Mouse (Mus musculus) CH12.LX (cell line): ENCODE measurements at regions not wholly inside any gene's neighbourhood (a gene's known extent, or its start where the extent isn't known, plus 50 kb on each side); places are given as distances from the start of the nearest gene placed in this dataset.

Source experiments
- DNase-seq: peaks from one replicate; pipeline ENCODE4 v3.0.0-alpha.2; 2013; ENCODE audit errors: extremely low read depth
- H3K27ac ChIP-seq: 2 replicates; pipeline ENCODE4 v1.5.1; 2012; ENCODE audit warnings: low read depth, mild to moderate bottlenecking, control low read depth, moderate library complexity; ENCODE audit not compliant: insufficient read depth
- H3K27me3 ChIP-seq: replicated peaks from 2 replicates; pipeline ENCODE3; 2012; ENCODE audit warnings: inconsistent platforms
- H3K36me3 ChIP-seq, 2 experiments: replicated peaks in 1 of 2; 2 replicates each; pipeline versions ENCODE3 to v1.6.1; 2012; ENCODE audit warnings: inconsistent platforms in 1 of 2, low read length in 1 of 2, mild to moderate bottlenecking in 1 of 2, mixed read lengths in 1 of 2, moderate library complexity in 1 of 2; ENCODE audit not compliant: control insufficient read depth in 1 of 2, insufficient read depth in 1 of 2
- H3K4me1 ChIP-seq, 2 experiments: 2 replicates each; pipeline ENCODE4 v1.6.1; 2012; ENCODE audit warnings: inconsistent platforms in 1 of 2, moderate library complexity in 1 of 2; ENCODE audit not compliant: insufficient read depth in 2 of 2, control insufficient read depth in 1 of 2
- H3K4me2 ChIP-seq: 2 replicates; pipeline ENCODE4 v1.6.1; 2012; ENCODE audit warnings: low read depth, mild to moderate bottlenecking, control low read depth; ENCODE audit not compliant: poor library complexity, insufficient read depth, severe bottlenecking
- H3K4me3 ChIP-seq, 3 experiments: fragments of 150-350 bp in 1 of 3; sonication (generic) in 1 of 3; replicated peaks in 1 of 3; 2 replicates each; pipeline versions ENCODE3 to v1.5.1; 2011 to 2012; ENCODE audit warnings: low read depth in 2 of 3, low read length in 2 of 3, mild to moderate bottlenecking in 2 of 3, moderate library complexity in 2 of 3, control low read depth in 1 of 3, improper control_type of control experiment in 1 of 3, inconsistent platforms in 1 of 3, mixed read lengths in 1 of 3; ENCODE audit not compliant: poor library complexity in 1 of 3
- H3K79me2 ChIP-seq: replicated peaks from 2 replicates; pipeline ENCODE4 v1.6.1; 2012; ENCODE audit warnings: mild to moderate bottlenecking, moderate library complexity; ENCODE audit not compliant: control insufficient read depth, poor library complexity, insufficient read depth, severe bottlenecking; ENCODE audit errors: extremely low read depth
- H3K9ac ChIP-seq: 2 replicates; pipeline ENCODE4 v1.6.1; 2012; ENCODE audit warnings: low read depth, mild to moderate bottlenecking, control low read depth, moderate library complexity; ENCODE audit not compliant: insufficient read depth
- H3K9me3 ChIP-seq: replicated peaks from 2 replicates; pipeline ENCODE3; 2012; ENCODE audit warnings: low read length, inconsistent platforms, mixed read lengths
- CHD1 ChIP-seq: IDR thresholded peaks from 2 replicates; pipeline ENCODE4 v1.6.1; 2012; ENCODE audit warnings: low read depth, low read length, improper control_type of control experiment, inconsistent platforms
- CHD2 ChIP-seq: IDR thresholded peaks from 2 replicates; pipeline ENCODE4 v1.6.1; 2011; ENCODE audit warnings: low read length, improper control_type of control experiment
- CTCF ChIP-seq, 2 experiments: IDR thresholded peaks in 1 of 2; conservative IDR thresholded peaks in 1 of 2; 2 replicates each; pipeline ENCODE4 v1.5.1; 2011 to 2012; ENCODE audit warnings: low read depth in 2 of 2, low read length in 2 of 2, improper control_type of control experiment in 1 of 2, inconsistent platforms in 1 of 2, mild to moderate bottlenecking in 1 of 2, moderate library complexity in 1 of 2
- E2F4 ChIP-seq: IDR thresholded peaks from 2 replicates; pipeline ENCODE4 v1.6.1; 2011; ENCODE audit warnings: low read depth, low read length, improper control_type of control experiment; ENCODE audit not compliant: insufficient replicate concordance
- EP300 ChIP-seq: IDR thresholded peaks from 2 replicates; pipeline ENCODE4 v1.6.1; 2011; ENCODE audit warnings: low read length, improper control_type of control experiment
- GABPA ChIP-seq: IDR thresholded peaks from 2 replicates; pipeline ENCODE4 v1.6.1; 2012; ENCODE audit warnings: low read depth, low read length, improper control_type of control experiment, inconsistent platforms; ENCODE audit not compliant: insufficient replicate concordance
- HCFC1 ChIP-seq: IDR thresholded peaks from 2 replicates; pipeline ENCODE4 v1.6.1; 2012; ENCODE audit warnings: low read depth, mild to moderate bottlenecking, inconsistent platforms, low read length, improper control_type of control experiment
- KAT2A ChIP-seq: IDR thresholded peaks from 2 replicates; pipeline ENCODE4 v1.6.1; 2012; ENCODE audit warnings: low read length, improper control_type of control experiment, inconsistent platforms; ENCODE audit not compliant: insufficient replicate concordance
- MAX ChIP-seq: IDR thresholded peaks from 2 replicates; pipeline ENCODE4 v1.6.1; 2011; ENCODE audit warnings: low read length, improper control_type of control experiment
- MXI1 ChIP-seq: IDR thresholded peaks from 2 replicates; pipeline ENCODE4 v1.6.1; 2011; ENCODE audit warnings: mild to moderate bottlenecking, low read depth, low read length, improper control_type of control experiment
- MYC ChIP-seq: IDR thresholded peaks from 2 replicates; pipeline ENCODE4 v1.6.1; 2011; ENCODE audit warnings: low read depth, mild to moderate bottlenecking, improper control_type of control experiment, low read length
- NRF1 ChIP-seq: IDR thresholded peaks from 2 replicates; pipeline ENCODE4 v1.6.1; 2014; ENCODE audit warnings: low read depth, mild to moderate bottlenecking, inconsistent platforms, low read length, improper control_type of control experiment, moderate library complexity
- PAX5 ChIP-seq: IDR thresholded peaks from 2 replicates; pipeline ENCODE4 v1.6.1; 2012; ENCODE audit warnings: low read length, inconsistent platforms, mixed read lengths
- POLR2A ChIP-seq: IDR thresholded peaks from 2 replicates; pipeline ENCODE4 v1.6.1; 2011; ENCODE audit warnings: low read depth, mild to moderate bottlenecking, improper control_type of control experiment, low read length
- RAD21 ChIP-seq: IDR thresholded peaks from 2 replicates; pipeline ENCODE4 v1.6.1; 2011; ENCODE audit warnings: low read depth, mild to moderate bottlenecking, low read length, improper control_type of control experiment, moderate library complexity
- RCOR1 ChIP-seq: conservative IDR thresholded peaks from 2 replicates; pipeline ENCODE4 v1.6.1; 2012; ENCODE audit warnings: low read depth, mild to moderate bottlenecking, inconsistent platforms, low read length, improper control_type of control experiment
- SIN3A ChIP-seq: IDR thresholded peaks from 2 replicates; pipeline ENCODE4 v1.6.1; 2012; ENCODE audit warnings: low read length, improper control_type of control experiment, inconsistent platforms
- UBTF ChIP-seq: IDR thresholded peaks from 2 replicates; pipeline ENCODE4 v1.6.1; 2012; ENCODE audit warnings: low read depth, mild to moderate bottlenecking, inconsistent platforms, low read length, improper control_type of control experiment, moderate library complexity
- USF1 ChIP-seq: IDR thresholded peaks from 2 replicates; pipeline ENCODE4 v1.6.1; 2014; ENCODE audit warnings: low read depth, mild to moderate bottlenecking, inconsistent platforms, low read length, improper control_type of control experiment
- ZC3H11A ChIP-seq: IDR thresholded peaks from 2 replicates; pipeline ENCODE4 v1.6.1; 2012; ENCODE audit warnings: low read depth, mild to moderate bottlenecking, inconsistent platforms, low read length, improper control_type of control experiment
- ZKSCAN1 ChIP-seq: IDR thresholded peaks from 2 replicates; pipeline ENCODE4 v1.6.1; 2012; ENCODE audit warnings: low read depth, inconsistent platforms, low read length, improper control_type of control experiment, borderline replicate concordance
- ZNF384 ChIP-seq: IDR thresholded peaks from 2 replicates; pipeline ENCODE4 v1.6.1; 2012; ENCODE audit warnings: low read depth, low read length, improper control_type of control experiment, inconsistent platforms
- dilution Hi-C: fragments of 300-500 bp; cut with MboI; formaldehyde crosslinking; loops from 2 replicates; pipeline ENCODE4 v1.14.3; 2020; ENCODE audit warnings: low sequenced_read_pairs; ENCODE audit not compliant: extremely low pct_unique_long_range_greater_than_20kb, extremely low pct_ligation_motif_present
- in situ Hi-C: fragments of 300-500 bp; cut with MboI; formaldehyde crosslinking; loops from 3 replicates; pipeline ENCODE4 v1.14.3; 2019; ENCODE audit warnings: low sequenced_read_pairs, low pct_ligation_motif_present, low pct_unique_long_range_greater_than_20kb, mixed read lengths

- Histone ChIP-seq H3K9me3 (peaks cover 23% of the 10 kb centered on the region), H3K4me1 (no peaks in the 10 kb centered on the region), H3K79me2 (no peaks in the 10 kb centered on the region), H3K4me3 (no peak overlapping the region), H3K9ac (no peak overlapping the region), H3K27ac (no peak overlapping the region), H3K36me3 (no peaks in the 10 kb centered on the region), H3K4me2 (no peak overlapping the region), H3K27me3 (no peaks in the 10 kb centered on the region)
- TF ChIP-seq GABPA (no peak), RAD21 (no peak), NRF1 (no peak), MAX (no peak), MXI1 (no peak), ZC3H11A (no peak), HCFC1 (no peak), MYC (no peak), SIN3A (no peak), UBTF (no peak), PAX5 (no peak), KAT2A (no peak), CHD1 (no peak), ZKSCAN1 (no peak), CHD2 (no peak), E2F4 (no peak), CTCF (conservative IDR thresholded peaks at IDR 0.05 in 1 of 2, IDR thresholded peaks at IDR 0.05 in 1 of 2; ENCODE audit: low read depth in 2 of 2, low read length in 2 of 2) (no peak)
- dilution Hi-C loops: no loop called here
- in situ Hi-C loops: no loop called here
- no peak for DNase-seq
Measured at GRCm38 (mm10) chr16:75285811-75286210, 300.1 kb downstream of the Lipi start.

GRCm38 (mm10) chr16:75263903-75264302 lies 322.0 kb downstream of the Lipi start:
- DNase-seq: no peak
- no peak overlapping the region for H3K27ac ChIP-seq
- no peak overlapping the region for H3K9ac ChIP-seq
- no peak overlapping the region for H3K4me3 ChIP-seq
- dilution Hi-C loops: no loop called here
- H3K27me3 ChIP-seq: no peaks in the 10 kb centered on the region
- H3K79me2 ChIP-seq: no peaks in the 10 kb centered on the region
- no peak overlapping the region for H3K4me2 ChIP-seq
- TF ChIP-seq CHD1: no peak
- no peak for TF ChIP-seq EP300
- no peak for TF ChIP-seq POLR2A
- no peak for TF ChIP-seq RCOR1
- TF ChIP-seq NRF1: no peak
- no peak for TF ChIP-seq ZNF384
- no peak for TF ChIP-seq USF1
- TF ChIP-seq, all 38 proteins: peak for 0
- Histone ChIP-seq H3K36me3 (no peaks in the 10 kb centered on the region), H3K9me3 (peaks cover 56% of the 10 kb centered on the region), H3K4me1 (no peaks in the 10 kb centered on the region)
- in situ Hi-C loops: no loop called here
